Mouse (Mus musculus): Measurements from ENCODE around the gene Btg2.

Btg2 gene

GRCm38 (mm10) chr1:134078061-134078795 lies 692 bp downstream of the Btg2 start:
- DNase-seq (ENCODE audit: low spot score in 2 of 2), result peak in 1 of 2 experiments; percentile 29

- peak in 1 of 2 experiments; percentile 57 for DNase-seq (ENCODE audit: low spot score in 2 of 2)
Observed at GRCm38 (mm10) chr1:134077389-134078060, 1.4 kb downstream of the Btg2 start.

- peak in 1 of 2 experiments; percentile 22 for DNase-seq (ENCODE audit: low spot score in 2 of 2)
Observed at GRCm38 (mm10) chr1:134076789-134077188, 2.1 kb downstream of the Btg2 start.

GRCm38 (mm10) chr1:134075532-134075931 lies 3.4 kb downstream of the Btg2 start:
- DNase-seq (ENCODE audit: low spot score in 2 of 2), result peak in 1 of 2 experiments; percentile 54

DNA sequence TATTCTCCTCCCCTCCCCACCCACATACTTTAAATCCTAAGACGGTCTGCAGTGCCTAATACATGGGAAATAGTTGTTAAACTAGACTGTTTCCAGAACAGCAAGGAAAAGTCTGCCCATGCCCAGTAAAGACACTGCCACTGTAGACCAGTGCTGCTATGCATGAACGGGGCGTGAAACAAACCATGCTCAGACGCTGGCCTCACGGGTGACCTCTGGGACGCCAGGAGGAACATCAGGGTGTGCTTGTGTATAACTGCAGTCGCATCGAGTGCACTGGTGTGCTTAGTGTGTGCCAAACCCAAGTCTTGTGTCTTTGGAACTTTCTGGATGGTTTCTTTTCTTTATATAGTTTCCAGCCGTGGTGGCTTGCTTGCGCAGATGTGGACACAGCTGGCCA lies 4.3 kb downstream of the Btg2 start:
- no peak for DNase-seq (ENCODE audit: low spot score in 2 of 2)

- DNase-seq (ENCODE audit: low spot score in 2 of 2), result no peak
Observed at GRCm38 (mm10) chr1:134074184-134074583, 4.7 kb downstream of the Btg2 start.

DNA sequence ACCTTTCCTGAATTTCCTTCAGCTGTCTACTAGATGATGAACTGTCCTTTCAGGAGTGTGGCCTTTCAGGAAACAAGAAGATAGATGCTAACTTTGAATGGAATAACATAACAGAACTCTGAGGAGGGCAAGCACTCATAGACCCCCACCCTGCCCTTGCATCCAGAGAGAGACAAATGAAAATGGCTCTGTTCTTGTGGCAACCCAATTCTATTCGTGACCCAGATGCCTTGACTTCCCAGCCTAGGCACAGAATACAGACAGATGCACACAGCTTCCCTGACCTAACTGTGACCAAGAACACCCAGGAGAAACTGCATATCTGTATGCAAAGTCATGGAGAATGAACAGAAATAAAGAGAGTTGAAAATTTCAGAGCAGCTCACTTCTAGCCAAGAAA lies 5.3 kb downstream of the Btg2 start:
- no peak for DNase-seq (ENCODE audit: low spot score in 2 of 2)

GRCm38 (mm10) chr1:134073061-134073564 lies 5.8 kb downstream of the Btg2 start:
- no peak for DNase-seq (ENCODE audit: low spot score in 2 of 2)

DNA sequence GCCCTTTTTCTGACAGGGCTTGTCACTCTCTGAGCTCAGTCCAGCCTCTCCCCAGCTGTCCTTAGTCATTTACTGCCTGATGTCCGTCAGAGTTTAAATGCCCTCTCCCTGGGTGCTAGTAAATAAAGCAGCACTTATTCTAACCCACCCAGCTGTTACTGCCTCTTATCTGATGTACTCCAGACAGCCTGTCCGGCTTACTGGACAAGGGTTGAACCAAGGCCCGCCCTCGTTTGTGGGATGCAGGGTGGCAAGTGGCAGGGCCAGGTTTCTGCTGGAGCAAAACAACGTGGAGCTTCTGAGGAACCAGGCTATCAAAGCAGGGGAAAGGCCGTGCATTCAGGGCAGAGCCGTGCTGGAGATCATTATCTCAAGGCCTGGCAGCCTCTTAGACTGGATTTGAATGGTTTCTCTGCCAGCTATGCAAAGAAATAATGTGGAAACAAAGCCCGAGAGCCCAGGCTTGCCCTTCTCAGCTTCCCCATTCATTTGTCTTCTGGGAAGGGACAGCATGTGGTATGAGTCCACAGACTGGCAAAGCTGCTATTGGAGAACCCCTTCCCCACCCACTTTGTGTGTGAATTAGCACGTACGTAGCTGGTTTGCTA lies 7.4 kb downstream of the Btg2 start:
- DNase-seq (ENCODE audit: low spot score in 2 of 2), result no peak

DNA sequence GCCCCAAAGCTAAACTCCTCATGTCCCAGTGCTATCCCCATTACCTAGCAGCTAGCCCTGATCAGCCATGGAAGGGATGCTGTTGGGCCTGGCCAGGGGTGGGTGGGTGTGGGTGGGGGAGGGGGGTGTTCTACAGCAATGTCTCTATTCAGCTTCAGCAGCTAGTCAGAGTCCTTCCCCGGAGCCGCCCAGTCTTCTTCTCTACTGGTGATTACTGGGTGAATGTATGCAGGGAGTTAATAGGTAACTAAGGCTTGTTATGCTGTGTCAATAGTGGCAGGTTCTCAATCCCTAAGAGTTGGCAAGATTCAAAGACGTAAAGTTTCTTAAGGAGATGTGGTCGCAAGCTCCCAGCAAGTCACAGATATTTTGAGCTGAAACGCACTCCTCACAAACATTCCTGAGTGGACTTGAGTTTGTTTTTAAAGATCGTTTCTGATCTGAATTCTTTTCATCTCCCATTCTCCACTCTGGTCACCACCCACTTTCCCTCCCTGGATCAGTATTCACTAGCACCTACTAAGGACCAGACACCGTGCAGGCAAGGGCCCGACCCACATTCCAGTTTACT lies 8.7 kb downstream of the Btg2 start:
- no peak for DNase-seq (ENCODE audit: low spot score in 2 of 2)

DNA sequence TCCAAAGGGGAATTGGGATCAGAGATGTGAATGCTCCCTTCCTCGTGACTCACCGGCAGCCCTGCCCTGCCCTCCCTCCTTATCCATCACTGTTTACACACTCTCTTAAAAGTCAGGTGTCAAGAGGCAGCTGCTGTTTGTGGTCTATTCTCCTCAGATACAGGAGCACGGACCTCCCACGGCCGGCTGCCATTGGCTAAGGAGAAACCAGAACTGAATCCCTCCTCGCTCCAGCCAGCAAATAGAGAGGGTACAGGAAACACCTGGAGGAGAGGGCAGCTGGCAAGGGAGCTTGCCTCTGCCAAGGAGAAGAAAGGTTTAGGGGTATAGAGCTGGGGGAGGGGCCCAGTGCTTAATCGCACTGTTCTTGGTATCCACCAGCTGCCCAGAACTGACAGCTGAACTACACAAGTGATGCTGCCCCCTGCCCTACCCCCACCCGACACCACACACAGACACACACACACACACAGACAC lies 11.7 kb downstream of the Btg2 start:
- peak; percentile 86 to 94 for DNase-seq (ENCODE audit: low spot score in 2 of 2)

DNA sequence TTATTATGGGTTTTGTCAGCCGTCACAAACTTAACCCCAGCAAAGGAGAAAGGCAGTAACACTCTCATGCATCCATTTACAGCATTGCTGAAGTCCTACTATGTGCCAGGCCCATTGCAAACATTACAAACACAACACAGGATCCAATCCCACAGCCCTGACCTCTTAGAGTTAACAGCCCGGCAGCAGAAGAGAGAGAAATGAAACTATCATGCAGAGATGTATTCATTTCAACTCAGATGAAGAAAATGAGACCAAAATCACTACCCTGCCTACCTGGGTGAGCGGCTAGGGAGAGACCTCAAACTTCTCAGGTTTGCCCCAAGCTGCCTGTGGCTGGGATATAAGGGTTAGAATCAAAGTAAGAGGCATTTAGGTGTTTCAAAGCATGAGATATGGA lies 12.4 kb downstream of the Btg2 start:
- DNase-seq (ENCODE audit: low spot score in 2 of 2), result no peak

GRCm38 (mm10) chr1:134065241-134065809 lies 13.6 kb downstream of the Btg2 start:
- DNase-seq (ENCODE audit: low spot score in 2 of 2), result no peak

DNA sequence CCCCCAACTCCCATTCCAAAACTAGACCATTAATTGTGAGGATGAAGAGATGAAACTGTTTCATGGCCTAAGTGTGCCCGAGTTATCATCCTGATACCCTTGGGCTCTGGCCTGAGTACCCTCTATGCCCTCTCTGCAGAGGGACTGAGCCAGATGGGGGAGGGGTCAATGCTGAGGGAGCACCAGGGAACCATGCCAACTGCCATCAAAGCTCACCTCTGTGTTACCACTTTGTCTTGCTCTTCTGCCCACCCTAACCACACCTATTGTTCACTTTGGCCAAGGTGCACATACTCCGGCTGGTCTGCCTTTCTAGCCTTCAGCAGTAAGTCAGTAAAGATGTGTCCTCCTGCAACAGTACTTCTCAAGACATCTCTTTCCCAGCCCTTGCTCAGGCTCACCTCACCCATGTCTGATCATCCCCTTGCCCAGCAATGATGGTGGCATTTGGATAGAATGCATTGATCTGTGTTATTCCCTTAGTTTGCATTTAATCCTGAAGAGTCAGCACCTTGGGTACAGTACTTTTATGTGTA lies 14.6 kb downstream of the Btg2 start:
- DNase-seq (ENCODE audit: low spot score in 2 of 2), result no peak

DNA sequence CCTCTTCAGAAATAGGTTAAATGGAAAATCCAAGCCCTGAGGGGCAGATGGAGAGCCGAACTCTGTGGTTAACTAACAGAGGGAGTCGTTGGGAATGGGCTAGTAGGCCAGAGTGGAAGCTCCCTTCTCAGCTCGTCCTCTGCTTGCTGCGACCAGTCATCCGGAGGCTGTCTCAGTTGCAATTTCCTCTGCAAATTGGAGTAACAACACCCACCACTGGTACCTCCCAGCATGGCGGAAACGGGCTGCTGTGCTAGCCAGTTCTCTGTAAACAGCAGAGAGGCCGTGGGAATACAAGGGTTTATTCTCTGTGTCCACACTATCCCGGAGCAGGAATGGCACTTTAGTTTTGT lies 15.2 kb downstream of the Btg2 start:
- DNase-seq (ENCODE audit: low spot score in 2 of 2), result peak; percentile 76 to 79

GRCm38 (mm10) chr1:134063086-134063772 lies 15.7 kb downstream of the Btg2 start:
- DNase-seq (ENCODE audit: low spot score in 2 of 2), result peak; percentile 77 to 81

DNA sequence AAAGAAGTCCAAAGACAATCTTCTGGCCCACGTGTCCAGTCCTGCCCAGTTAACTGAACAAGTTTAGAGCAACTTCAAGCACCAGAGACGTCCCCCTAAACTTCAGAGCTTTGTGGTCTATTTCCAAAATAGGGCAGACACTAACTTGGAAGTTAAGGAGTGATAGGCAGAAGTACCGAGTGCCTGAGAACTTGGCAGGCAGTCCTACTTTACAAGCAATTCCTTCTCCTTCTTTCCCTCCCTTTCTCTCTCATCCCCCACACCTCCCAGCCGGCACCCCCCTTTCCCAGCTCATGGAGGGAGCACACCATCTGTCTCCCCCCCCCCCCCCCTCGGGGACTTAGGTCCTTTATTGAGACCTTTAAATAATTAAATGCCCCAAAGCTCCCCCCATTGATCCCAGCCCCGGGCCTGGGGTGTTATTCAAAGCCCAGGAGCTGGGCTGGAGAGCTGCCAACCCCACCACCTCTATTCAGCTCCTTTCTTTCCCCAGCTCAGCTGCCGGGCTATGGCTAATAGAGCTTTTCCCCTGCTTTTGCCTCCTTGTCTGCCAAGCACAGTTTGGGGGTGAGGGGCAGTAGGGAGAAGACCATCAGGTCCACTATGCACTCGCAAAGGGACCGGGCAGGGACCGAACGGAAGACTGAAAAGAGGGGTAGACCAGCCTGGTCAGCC lies 16.4 kb downstream of the Btg2 start:
- no peak for DNase-seq (ENCODE audit: low spot score in 2 of 2)

- DNase-seq (ENCODE audit: low spot score in 2 of 2), result no peak
Observed at GRCm38 (mm10) chr1:134061915-134062314, 17.0 kb downstream of the Btg2 start.

- DNase-seq (ENCODE audit: low spot score in 2 of 2), result peak; percentile 94 to 98
Observed at GRCm38 (mm10) chr1:134060849-134061569, 17.9 kb downstream of the Btg2 start.
